Mouse (Mus musculus) macrophage (primary cell): ENCODE data around the gene Zfp335. TPM values are rescaled to one million over a fixed set of nuclear protein-coding genes. Genes with fewer than 3 reads are reported as not detected.
A peak's percentile ranks its signal among the peaks of the same experiment; 100 is the strongest.

ENCODE experiments used
- H3K27ac ChIP-seq: fragments of 350-480 bp; formaldehyde crosslinking; 2 replicates; pipeline ENCODE4 v1.9.0; 2021
- H3K36me3 ChIP-seq: fragments of 350-480 bp; formaldehyde crosslinking; 2 replicates; pipeline ENCODE4 v1.9.0; 2021; ENCODE audit errors: inconsistent target
- H3K4me3 ChIP-seq: fragments of 350-480 bp; formaldehyde crosslinking; 2 replicates; pipeline ENCODE4 v1.9.0; 2021; ENCODE audit errors: inconsistent target
- H3K79me2 ChIP-seq: fragments of 350-480 bp; formaldehyde crosslinking; 2 replicates; pipeline ENCODE4 v1.9.0; 2021; ENCODE audit errors: inconsistent target
- WGBS: methylation state at CpG from one replicate; pipeline ENCODE4 v1.1.7; 2026; ENCODE audit warnings: inconsistent platforms; ENCODE audit not compliant: missing documents; 5-methylcytosine and 5-hydroxymethylcytosine counted together
- polyA plus RNA-seq: library from polyadenylated mRNA; stranded (reverse); fragments of 250-400 nt; gene quantifications from 3 replicates; pipeline ENCODE4 v1.2.4, GENCODE M21; 2018; ENCODE audit warnings: inconsistent platforms

The Zfp335 gene
- polyA plus RNA-seq, 1 experiment from 2014 or later = 6.8 TPM

DNA sequence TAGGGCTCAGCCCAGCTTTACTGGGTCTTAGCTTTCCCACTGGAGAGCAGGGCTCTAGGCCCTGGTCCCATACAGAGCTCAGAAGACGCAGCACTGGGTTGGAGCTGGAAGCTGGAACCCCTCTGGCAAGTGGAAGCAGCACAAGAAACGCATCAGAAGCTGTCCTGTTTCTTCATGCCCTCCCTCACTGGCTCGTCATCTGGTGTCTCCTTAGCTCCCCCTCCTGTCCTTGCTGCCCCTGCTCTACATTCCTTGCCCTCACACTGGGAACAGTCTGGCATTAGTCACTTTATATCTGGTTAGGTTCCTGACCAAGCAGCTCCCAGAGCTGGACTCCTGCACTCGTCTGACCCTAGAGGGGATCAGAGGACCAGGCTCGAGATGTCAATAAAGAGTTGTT lies 17.5 kb downstream of the Zfp335 start:
- 85% methylated on average over 5 of the region's 5 CpGs for WGBS

DNA sequence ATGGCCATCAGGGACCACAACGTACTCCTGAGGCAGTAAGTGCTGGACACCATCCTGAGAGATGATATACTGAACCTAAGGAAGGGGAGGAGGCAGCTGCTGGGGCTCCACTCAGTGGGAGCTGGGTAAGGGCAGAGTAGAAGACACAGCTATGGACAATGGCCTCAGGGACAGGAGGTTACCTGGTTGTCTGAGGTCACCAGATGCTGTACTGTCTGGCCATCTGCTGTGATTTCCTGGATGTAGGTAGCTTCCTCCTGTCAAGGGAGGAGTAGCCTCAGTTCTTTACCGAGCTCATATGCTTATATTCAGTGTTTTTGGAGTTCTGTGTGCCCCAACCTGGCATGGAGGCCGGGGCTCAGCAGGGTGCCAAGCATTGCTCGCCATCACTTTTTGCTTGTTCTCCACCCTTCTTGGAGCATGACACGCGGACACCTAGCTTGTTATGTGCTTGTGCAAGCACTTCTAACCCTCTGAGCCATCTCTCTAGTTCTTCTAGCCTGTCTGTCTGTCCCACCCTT lies 18.8 kb downstream of the Zfp335 start:
- Histone ChIP-seq H3K79me2 (no peaks in the 10 kb centered on the region), H3K36me3 (peaks cover 94% of the 10 kb centered on the region), H3K4me3 (no peak overlapping the region), H3K27ac (no peak overlapping the region)
- 94% methylated on average over 6 of the region's 6 CpGs for WGBS

More for the DNA sequence above, 17.5 kb downstream of the Zfp335 start:
- Histone ChIP-seq H3K4me3 (no peak overlapping the region), H3K27ac (no peak overlapping the region), H3K36me3 (peaks cover 94% of the 10 kb centered on the region), H3K79me2 (no peaks in the 10 kb centered on the region)

DNA sequence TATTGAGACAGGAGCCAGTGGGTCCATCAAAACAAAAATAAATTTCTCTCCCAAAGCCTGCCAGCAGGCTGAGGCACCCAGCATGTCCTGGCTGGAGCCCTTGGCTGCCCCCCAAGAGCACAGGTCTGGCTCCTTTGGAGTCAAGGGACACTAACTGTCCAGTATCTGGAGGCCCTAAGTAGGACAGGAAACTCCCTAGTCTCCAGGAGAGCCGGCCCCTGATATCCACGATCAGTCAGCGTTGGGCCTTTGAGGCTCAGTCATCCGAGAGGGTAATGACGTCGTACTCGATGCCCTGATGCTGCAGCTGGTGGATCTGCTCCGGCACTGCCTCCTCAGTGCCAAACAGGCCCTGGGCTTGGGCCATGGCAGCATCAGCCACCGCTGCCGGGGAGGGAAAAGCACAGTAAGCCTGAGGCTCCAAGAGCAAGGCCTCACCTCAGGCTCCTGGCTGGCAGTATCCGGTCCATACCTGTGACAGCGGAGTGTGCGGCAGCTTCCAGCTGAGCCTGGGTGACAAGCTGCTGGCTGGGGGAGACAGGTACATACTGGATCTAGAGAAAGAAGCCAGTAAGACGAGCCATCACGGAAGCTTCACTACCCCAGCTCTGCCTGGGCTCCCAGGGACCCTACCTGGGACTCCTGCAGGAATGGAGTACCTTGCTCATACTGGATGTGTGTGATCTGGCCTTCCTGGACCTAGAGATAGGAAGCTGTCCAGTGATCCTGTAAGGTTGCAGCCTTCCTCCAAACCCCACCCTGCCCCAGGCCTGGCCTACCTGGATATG lies 19.5 kb downstream of the Zfp335 start:
- Histone ChIP-seq H3K27ac (no peak overlapping the region), H3K79me2 (no peaks in the 10 kb centered on the region), H3K4me3 (no peak overlapping the region), H3K36me3 (peaks cover 95% of the 10 kb centered on the region)
- WGBS = 94% methylated on average over 15 of the region's 15 CpGs

DNA sequence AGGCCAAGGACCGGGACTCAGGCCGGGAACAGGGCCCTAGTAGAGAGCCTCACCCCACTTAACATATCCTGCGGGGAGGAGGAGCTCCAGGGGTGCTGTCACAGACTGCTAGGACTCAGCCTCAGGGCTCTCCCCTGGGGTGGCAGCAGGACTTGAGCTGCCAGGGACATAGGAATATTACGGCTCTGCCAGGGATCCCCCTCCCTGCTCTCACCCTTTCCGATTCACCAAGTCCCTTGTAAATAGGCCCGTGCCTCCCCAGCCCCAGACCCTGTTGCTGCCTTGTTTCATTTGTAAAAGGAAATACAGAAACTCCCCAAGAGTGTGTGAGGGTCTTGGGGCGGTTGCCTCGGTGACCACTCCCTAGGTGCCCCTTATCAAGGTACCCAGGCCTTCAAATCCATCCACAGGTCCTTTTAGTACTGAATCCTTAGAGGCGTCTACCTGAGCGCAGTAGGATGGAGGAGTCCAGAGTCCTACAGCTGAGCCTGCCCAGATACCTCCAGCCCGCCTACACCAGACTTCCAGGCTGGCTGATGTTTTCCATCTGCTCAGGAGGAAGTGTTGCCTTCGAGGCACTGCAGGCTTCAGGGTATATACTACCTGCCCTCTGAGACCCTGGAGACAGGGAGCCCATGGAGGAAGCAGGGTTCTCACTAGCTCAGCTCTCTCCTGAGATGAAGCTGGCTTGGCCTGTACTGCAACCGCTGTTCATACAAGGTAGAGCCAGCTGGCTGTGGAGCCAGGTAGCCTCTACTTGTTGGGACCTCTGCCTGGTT lies 20.3 kb downstream of the Zfp335 start:
- Histone ChIP-seq H3K4me3 (no peak overlapping the region), H3K27ac (no peak overlapping the region), H3K79me2 (no peaks in the 10 kb centered on the region), H3K36me3 (peaks cover 99% of the 10 kb centered on the region)
- WGBS = 93% methylated on average over 11 of the region's 13 CpGs

DNA sequence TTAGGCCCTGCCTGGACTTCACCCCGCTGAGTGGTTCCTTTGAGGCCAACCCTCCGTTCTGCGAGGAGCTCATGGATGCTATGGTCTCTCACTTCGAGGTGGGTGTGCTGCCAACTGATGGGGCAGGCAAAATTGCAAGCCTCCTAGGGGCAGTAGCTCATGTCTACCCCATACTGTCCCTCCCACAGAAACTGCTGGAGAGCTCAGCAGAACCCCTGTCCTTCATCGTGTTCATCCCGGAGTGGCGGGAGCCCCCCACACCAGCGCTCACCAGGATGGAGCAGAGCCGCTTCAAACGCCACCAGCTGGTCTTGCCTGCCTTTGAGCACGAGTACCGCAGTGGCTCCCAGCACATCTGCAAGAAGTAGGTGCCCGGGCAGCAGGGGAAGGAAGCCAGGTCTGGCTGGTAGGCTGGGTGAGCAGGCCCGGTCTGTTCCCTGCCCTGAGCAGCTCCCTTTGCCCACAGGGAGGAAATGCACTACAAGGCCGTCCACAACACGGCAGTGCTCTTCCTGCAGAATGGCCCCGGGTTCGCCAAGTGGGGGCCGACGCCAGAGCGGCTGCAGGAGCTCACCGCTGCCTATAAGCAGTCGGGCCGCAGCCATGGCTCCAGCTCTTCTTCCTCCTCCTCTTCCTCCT lies 21.0 kb downstream of the Zfp335 start:
- 94% methylated on average over 24 of the region's 24 CpGs for WGBS
- Histone ChIP-seq H3K36me3 (peaks cover 99% of the 10 kb centered on the region), H3K27ac (no peak overlapping the region), H3K4me3 (no peak overlapping the region), H3K79me2 (no peaks in the 10 kb centered on the region)

DNA sequence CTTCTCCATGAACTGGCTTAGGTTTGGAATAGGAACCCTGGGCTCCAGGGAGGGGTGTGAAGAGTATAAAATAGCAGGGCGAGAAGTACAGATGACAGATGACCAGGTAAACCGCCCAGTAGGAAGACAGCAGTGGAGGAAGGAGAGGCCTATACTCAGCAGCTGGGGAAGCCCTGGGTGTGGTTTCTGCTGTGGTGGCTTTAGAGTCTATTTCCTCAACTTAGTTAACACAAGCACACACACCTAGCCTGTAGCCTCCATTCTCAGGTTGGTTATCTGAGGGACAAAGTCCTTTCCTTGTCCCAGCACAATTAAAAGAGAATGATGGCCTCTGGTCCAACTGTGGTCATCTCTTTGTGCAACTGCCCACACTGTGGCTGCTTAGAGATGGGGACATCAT lies 21.6 kb downstream of the Zfp335 start:
- peaks cover 99% of the 10 kb centered on the region for H3K36me3 ChIP-seq
- WGBS = 74% methylated on average over 2 of the region's 2 CpGs
- no peak overlapping the region for H3K27ac ChIP-seq
- H3K79me2 ChIP-seq = no peaks in the 10 kb centered on the region
- no peak overlapping the region for H3K4me3 ChIP-seq

DNA sequence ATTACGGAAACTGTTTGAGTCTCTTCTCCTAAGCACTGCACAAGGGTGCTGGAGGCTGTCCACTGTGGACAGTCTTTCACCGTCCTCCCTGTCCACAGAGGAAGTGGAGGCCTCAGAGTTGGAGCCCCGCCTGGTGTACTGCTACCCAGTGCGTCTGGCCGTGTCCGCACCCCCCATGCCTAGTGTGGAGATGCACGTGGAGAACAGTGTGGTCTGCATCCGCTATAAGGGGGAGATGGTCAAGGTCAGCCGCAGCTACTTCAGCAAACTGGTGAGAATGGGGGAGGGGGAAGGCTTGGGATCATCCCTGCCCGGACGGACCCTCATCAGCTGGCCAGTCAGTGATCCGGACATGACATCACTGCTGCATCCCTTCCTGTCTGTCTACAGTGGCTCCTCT lies 22.6 kb downstream of the Zfp335 start:
- 86% methylated on average over 12 of the region's 12 CpGs for WGBS
- Histone ChIP-seq H3K27ac (no peak overlapping the region), H3K79me2 (no peaks in the 10 kb centered on the region), H3K4me3 (no peak overlapping the region), H3K36me3 (peaks cover 100% of the 10 kb centered on the region)

DNA sequence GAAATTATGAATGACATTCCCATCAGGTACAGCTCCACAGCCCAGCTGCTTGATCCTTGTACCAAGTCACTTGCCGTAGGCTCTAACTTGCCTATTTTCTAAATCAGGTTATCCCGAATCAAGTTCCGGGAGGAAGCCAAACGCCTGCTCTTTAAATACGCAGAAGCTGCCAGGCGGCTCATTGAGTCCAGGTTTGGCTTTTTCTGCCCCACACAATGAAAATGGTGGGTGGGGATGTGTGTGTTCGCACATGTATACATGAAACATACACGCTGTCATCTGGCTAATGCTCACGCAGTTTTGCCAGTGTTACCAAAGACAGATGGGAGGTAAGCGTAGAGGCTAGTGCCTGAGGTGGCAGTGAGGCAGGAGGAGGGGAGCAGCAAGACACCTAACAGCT lies 24.9 kb downstream of the Zfp335 start:
- 97% methylated on average over 10 of the region's 10 CpGs for WGBS
- peaks cover 89% of the 10 kb centered on the region for H3K36me3 ChIP-seq

DNA sequence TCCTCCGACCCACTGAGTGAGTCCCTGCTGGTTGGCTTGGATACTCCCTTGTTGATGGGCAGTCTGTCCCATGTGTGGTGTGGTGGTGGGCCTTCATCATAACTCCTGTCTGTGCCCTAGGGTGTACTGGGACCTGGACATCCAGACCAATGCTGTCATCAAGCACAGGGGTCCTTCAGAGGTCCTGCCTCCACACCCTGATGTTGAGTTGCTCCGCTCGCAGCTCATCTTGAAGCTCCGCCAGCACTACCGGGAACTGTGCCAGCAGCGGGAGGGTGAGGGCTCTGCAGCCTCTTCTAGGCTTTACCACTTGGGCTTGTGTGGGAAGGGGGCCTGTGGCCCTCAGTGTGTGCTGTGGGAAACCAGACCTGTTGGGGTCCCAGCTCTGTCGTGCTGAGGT lies 25.8 kb downstream of the Zfp335 start:
- Histone ChIP-seq H3K79me2 (peaks cover 28% of the 10 kb centered on the region), H3K27ac (no peak overlapping the region), H3K36me3 (peaks cover 81% of the 10 kb centered on the region), H3K4me3 (no peak overlapping the region)
- WGBS = 82% methylated on average over 7 of the region's 7 CpGs

More for the DNA sequence above, 24.9 kb downstream of the Zfp335 start:
- Histone ChIP-seq H3K27ac (no peak overlapping the region), H3K4me3 (no peak overlapping the region), H3K79me2 (peaks cover 20% of the 10 kb centered on the region)

DNA sequence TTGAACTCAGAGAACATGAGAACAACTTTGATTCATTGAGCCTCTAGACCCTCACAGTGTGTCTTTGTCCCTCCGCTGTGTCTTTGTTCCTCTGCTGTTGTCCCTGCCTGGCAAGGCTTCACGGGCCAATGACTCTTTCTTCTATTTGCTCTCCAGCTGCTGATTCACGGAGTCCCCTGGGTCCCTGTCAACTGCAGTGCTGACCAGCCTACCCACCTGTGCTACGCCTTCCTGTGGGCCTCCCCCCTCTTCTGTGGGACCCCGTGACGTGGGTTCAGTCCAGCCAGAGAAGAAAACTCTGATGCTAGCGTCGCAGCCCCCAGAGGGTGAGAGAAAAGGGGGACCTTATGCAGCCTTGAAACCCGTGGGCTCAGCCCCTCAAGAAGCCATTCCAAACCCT lies 28.9 kb downstream of the Zfp335 start:
- no peak overlapping the region for H3K27ac ChIP-seq

DNA sequence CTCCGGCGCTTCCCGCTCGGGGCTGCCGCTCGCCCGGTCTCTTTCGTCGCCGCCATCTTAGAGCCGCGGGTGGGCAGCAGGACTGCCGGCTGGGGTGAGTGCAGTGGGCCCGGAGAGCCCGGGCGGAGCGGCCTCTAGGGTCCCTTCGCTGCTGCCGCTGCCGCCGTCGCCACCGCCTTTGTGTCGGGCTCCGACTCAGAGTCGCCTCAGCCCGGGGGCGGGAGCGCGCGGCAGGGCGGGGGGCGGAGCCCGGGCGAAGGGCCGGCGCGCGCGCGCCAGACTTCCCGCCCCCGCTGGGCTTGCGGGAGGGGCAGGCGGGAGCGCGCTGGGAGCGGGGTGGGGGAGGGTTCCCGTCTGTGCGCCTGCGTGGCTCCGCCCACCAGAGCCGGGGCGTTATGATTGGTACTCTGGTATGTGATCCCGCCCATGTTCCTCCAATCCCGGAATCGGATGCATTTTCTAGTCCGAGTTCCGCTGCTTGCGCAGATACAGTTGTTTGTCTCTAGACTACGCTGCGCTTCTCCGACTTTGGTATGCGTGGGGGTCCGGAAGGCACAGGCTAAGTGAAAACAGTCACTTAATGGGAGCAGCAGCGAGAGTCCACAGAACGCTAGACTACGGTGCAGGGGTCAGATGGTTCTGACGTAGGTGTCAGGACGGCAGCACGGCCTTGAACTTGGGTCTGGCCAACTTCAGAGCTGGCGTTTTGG lies 31.8 kb downstream of the Zfp335 start:
- WGBS = 0% methylated on average over 50 of the region's 72 CpGs

More for the DNA sequence above, 28.9 kb downstream of the Zfp335 start:
- peaks cover 42% of the 10 kb centered on the region for H3K79me2 ChIP-seq
- 95% methylated on average over 9 of the region's 9 CpGs for WGBS
- H3K36me3 ChIP-seq = peaks cover 49% of the 10 kb centered on the region
- no peak overlapping the region for H3K4me3 ChIP-seq

DNA sequence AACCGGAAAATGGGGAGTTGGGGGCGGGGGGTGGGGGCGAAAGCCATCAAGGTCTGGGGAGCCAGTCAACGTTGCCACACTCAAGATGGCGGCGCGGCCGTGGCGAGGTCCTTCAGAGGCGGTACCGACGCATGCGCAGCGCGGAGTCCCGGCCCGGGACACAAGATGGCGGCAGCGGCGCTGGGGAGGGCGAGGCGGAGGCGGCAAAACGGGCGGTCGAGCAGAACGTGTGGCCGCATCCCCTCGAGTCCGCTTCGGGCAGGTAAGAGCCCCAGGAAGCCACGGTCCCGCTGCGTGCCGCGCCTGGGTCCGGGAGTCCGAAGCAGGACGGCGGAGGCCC lies 32.4 kb downstream of the Zfp335 start, which contains the start of gene Pcif1:
Gene Pcif1, plus strand, starts transcription at position 77 of the 340 bp plus-strand sequence.
- peak within 1 kb of the TSS; percentile 95 for H3K27ac ChIP-seq
- H3K36me3 ChIP-seq = peaks cover 15% of the 10 kb centered on the region
- H3K79me2 ChIP-seq = peaks cover 42% of the 10 kb centered on the region
- H3K4me3 ChIP-seq = peak within 1 kb of the TSS; percentile 91
- 0% methylated on average over 40 of the region's 40 CpGs for WGBS

More for the DNA sequence above, 31.8 kb downstream of the Zfp335 start:
- Histone ChIP-seq H3K36me3 (peaks cover 20% of the 10 kb centered on the region), H3K27ac (peak overlapping the region; percentile 95), H3K4me3 (peak overlapping the region; percentile 91), H3K79me2 (peaks cover 42% of the 10 kb centered on the region)

DNA sequence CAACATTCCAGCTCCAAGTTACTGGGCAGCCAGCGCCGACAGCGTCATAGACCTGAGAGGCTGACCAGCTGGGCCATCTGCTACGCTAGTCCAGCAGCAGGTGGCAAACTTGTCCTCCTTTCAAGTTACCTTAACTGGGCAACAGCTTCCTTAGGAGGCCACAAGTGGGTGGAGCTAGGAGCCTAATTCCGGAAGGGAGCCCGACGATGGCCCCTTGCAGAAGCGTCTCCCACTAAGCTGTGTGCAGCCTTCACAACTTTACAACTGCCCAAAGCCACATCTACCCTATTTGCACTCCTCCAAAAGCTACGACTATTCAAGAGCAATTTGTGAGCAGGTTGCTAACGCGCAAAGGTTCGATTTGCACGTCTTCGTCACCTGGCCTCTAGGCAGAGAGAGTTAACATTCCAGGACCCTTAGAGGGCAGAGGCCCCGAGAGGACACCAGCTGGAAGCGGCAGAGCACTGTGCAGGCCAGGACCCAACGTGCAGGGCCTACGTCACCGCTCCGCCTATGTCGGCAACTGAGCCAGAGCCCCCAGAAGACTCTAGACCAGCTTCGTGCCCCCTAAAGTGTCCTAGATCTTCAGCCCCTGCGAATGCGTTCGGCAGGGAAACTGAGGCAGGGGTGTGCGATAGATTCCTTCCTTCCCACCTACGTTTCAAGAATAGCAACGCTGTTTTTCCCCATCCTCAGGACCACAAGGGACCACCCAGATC lies 32.9 kb downstream of the Zfp335 start:
- WGBS = 2% methylated on average over 25 of the region's 28 CpGs
- H3K79me2 ChIP-seq = peaks cover 42% of the 10 kb centered on the region
- peak overlapping the region; percentile 86 for H3K4me3 ChIP-seq
- peaks cover 10% of the 10 kb centered on the region for H3K36me3 ChIP-seq
- peak overlapping the region; percentile 95 for H3K27ac ChIP-seq
